Mouse (Mus musculus) layer of hippocampus, adult 9-10 months (tissue): Measurements from ENCODE around the gene Shf.
"Not testable (repeated sequence)": the region's sequence is repeated elsewhere in the genome, so short reads cannot be mapped to it uniquely, and the experiment has no call there.

Source experiments
- DNase-seq: peaks from one replicate; pipeline ENCODE4 v3.0.0; 2022; ENCODE audit warnings: low spot score

Gene Shf

DNA sequence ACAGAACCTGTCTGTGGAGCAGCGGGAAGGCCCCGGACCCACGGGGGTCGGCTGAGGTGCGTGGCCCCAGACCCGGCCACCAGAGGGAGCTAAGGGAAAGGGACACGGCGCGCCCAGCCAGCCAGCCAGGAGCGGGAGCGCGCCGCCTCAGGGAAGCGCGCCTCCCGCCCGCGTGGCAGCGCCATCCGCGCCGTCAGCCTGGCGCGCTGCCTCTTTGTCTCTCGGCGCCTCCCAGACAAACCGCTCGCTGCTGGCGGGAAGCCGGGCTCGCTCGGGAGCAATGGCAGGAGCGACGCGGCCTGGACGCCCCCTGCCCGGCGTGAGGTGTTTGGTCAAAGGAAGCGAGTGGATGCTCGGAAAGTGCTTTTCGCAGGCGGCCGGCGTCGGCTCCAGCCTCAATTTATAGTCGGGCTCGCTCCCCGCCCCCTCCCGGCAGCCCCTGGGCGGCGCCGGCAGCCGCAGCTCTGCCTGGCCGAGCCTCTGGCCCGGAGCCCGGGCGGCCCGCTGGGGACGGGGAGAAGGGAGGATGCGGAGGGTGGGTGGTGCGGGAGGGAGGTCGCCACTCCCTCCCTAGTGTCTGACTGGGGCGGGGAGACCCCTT lies 20.3 kb downstream of the Shf start:
- DNase-seq: peak; percentile 75

DNA sequence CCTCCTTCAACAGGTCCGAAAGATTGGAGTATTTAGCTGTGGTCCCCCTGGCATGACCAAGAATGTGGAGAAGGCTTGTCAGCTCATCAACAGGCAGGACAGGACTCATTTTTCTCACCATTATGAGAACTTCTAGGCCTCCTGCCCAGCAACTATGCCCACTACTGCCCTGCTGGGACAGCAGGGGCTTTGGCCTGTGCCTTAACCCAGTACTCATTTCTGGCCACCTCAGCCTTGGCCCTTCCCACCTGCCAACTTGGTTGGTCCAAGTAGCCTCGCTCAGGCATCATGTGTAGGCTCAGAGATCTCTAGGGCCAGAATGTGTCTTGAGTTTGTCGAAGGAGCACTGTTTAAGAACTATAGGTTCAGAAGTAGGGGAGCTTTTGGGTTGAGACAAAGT lies 21.7 kb downstream of the Shf start:
- no peak for DNase-seq

DNA sequence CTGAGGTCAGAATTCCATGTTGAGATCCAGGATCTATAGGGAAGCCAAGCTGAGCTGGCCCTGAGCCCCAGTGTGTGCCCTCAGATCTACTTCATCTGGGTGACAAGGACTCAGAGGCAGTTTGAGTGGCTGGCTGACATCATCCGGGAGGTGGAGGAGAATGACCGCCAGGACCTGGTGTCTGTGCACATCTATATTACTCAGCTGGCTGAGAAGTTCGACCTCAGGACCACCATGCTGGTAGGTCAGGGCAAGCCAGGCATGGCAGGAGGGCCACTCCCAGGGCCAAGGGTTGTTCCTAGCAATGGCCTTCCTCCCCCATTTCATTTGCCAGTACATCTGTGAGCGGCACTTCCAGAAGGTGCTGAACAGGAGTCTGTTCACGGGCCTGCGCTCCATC lies 22.8 kb downstream of the Shf start:
- DNase-seq: not testable (repeated sequence)

- no peak for DNase-seq
These were observed 23.7 kb downstream of the Shf start for GRCm38 (mm10) chr2:122345106-122345893.

DNA sequence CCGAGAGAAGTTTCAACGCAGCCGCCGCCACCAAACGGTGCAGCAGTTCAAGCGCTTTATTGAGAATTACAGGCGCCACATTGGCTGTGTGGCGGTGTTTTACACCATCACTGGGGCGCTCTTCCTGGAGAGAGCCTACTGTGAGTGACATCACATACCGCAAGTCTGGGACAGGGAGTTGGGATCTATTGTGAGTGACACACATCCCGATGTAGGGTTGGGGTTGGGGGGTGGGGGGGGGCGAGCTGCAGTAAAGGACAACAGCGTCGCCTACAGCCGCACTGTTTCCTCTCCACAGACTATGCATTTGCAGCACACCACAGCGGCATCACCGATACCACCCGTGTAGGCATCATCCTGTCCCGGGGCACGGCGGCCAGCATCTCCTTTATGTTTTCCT lies 31.7 kb downstream of the Shf start:
- DNase-seq: no peak

- DNase-seq: no peak
These were observed 34.8 kb downstream of the Shf start for GRCm38 (mm10) chr2:122334170-122334569.

DNA sequence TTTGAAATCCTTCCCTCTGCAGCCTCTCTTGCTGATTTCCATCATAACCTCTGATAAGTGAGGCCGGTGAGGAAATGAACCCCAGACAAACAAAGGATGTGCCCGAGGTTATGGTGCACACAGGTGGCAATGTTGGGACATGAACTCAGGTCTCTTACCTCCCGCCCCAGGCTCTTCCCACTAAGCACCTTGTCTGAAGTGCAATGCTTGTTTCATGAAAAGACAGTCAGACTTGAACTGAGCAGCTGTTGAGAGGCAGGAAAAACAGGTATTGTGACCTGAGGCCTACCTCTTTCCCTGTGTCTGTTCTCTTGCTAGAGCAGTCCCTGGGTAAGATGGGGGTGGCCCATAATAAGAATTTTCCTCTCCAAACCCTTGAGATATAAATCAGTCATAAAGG lies 36.7 kb downstream of the Shf start:
- no peak for DNase-seq

- DNase-seq: not testable (repeated sequence)
These were observed 38.6 kb downstream of the Shf start for GRCm38 (mm10) chr2:122330317-122330716.

- no peak for DNase-seq
These were observed 41.0 kb downstream of the Shf start for GRCm38 (mm10) chr2:122327986-122328385.

GRCm38 (mm10) chr2:122325361-122325760 lies 43.6 kb downstream of the Shf start:
- no peak for DNase-seq

- DNase-seq: no peak
These were observed 44.4 kb downstream of the Shf start for GRCm38 (mm10) chr2:122324586-122324985.

GRCm38 (mm10) chr2:122323960-122324359 lies 45.0 kb downstream of the Shf start:
- DNase-seq: no peak

- DNase-seq: no peak
These were observed 51.6 kb downstream of the Shf start for GRCm38 (mm10) chr2:122317384-122317783.

GRCm38 (mm10) chr2:122315372-122315771 lies 53.6 kb downstream of the Shf start, which contains the start of gene Duox1:
Duox1 (plus strand) TSS chr2:122315672.
- no peak for DNase-seq

- DNase-seq: no peak
These were observed 55.4 kb downstream of the Shf start, which contains the start of gene Duoxa1 for GRCm38 (mm10) chr2:122313536-122313935. Duoxa1 (minus strand) TSS chr2:122313730.

DNA sequence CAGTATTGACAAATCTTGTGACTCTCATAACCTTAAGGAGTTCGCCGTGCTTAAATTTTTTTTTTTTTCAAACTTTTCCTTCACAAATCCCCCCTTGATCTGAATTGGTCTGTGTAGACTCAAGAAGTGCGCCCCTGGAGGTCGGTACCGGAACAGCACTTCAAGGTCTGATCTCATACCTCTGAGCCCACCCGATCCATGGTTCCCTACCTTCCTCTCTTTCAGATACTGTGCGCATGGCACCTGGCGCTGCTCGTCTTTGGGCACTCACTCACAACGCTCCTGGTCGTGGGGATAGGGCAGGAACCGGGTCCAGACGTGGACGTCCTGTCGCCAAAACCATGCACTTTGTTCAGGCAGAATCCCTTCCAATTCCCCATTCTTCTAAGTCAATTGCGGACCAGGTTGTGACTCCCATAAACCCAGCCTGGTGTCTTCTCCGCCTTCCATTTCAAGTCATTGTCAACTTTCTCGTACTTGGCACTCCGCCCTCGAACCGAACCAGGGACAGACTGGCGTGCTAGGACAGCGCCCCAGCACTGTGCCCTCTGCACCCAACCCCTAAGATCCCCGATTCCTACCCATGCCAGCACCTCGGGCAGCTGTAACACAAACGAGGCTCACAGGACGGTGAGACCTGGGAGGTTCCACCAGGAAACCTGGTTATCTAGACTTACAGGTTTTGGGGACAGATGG lies 56.1 kb downstream of the Shf start:
- DNase-seq: no peak

DNA sequence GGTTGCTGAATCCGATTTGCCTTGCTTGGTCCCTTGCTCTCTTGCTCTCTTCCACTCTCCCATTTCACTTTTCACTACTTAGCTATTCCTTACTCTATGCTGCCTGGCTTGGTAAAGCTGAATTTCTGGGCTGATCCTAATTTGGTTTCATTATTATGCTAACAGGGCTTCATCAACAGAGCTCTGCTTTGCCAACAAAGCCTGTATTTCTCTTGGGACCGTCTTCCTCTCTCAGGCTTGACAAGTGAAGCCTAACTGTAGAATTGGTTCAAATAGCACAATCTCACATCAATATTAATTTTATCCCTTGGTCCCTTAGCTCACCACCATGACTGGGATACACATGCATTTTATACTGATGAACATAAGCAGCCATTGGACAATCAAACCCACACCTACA lies 57.4 kb downstream of the Shf start:
- DNase-seq: no peak

DNA sequence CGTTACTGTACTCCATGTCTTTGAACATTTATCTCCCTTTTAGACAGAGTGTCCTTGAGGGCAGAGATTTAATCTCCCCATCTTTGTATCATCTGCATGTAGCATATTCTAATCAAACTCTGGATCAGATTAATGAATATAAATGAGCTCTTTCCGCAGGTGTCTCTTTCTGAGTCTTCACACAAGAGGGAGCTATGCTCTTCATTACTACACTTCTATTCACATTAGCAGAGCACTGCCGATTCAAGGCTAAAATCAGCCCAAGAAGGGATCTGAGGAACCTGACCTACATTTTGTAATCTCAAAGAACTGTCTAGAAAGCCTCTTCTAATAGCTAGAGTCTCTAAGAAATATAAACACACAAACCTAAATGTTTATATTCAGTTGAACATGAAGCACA lies 59.3 kb downstream of the Shf start:
- DNase-seq: no peak

GRCm38 (mm10) chr2:122306184-122306583 lies 62.8 kb downstream of the Shf start:
- DNase-seq: no peak

DNA sequence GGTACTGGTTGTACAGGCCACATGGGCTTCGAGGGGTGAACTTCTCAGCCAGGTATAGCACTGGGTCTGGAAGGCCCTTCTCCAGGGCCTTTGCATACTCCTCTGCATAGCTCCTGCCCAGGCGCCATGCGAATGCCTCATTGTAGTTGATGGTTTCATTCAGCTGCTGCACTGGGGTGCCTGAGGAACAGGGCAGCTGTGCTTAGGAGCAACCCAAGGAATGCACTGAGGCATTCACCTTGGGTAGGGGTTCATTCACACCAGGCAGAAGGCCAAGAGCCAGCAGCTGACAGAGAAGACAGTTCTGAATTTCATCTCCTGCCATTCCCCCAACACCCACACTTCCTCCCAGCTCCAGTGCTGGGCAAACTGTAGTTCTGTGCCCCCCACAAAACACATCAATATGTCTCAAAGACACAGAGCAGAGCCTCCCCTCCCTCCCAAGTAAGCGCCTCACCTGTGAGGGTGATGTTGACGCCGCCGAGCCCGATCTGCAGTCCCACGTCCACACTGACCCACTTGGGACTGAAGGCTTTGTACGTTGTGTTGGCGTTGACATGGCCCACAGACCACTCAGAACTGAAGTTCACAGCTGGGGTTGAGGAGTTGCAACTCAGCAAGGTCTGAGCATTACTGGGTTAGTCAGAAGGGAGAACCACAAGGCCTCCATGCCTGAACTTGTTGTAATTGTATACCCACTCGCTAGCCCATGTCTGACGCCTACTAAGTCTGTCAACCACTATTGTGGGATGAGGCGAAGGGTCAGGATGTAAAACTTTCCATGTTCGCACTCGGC lies 63.7 kb downstream of the Shf start:
- DNase-seq: no peak

DNA sequence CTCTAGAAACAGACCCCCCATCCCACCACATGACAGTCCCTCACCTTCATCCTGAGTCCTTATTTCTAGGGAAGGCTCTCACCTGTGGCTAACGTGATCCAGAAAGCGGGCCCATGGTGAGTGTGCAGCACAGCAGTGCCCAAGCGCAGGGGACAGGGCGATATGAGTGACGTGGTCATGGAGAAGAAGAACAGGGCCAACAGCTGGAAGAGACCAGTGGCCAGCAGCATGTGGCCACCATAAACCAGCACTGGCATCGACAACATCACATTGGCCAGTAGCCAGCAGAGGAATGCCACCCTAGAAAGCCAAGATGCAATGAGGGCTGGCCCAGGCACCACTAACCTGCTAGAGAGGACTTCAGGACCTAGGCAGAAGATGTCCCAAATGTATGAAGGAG lies 64.4 kb downstream of the Shf start:
- no peak for DNase-seq

GRCm38 (mm10) chr2:122302574-122303241 lies 66.3 kb downstream of the Shf start:
- peak; percentile 43 for DNase-seq
